Mouse (Mus musculus) gastrocnemius, adult 2 months (tissue): Measurements from ENCODE around the gene Acss2. TPM values are rescaled to one million over a fixed set of nuclear protein-coding genes. Genes with fewer than 3 reads are reported as not detected.

Experiments
- DNase-seq: peaks from one replicate; pipeline ENCODE4 v3.0.0; 2022
- H3K27ac ChIP-seq: fragments of 200-600 bp; 2 replicates; pipeline ENCODE4 v1.8.1; 2022; ENCODE audit warnings: mild to moderate bottlenecking
- H3K4me3 ChIP-seq: fragments of 200-600 bp; 2 replicates; pipeline ENCODE4 v1.8.1; 2022; ENCODE audit warnings: mild to moderate bottlenecking, moderate library complexity
- CTCF ChIP-seq: fragments of 200-600 bp; IDR thresholded peaks from 2 replicates; pipeline ENCODE4 v1.8.1; 2022; ENCODE audit warnings: antibody characterized with exemption, mild to moderate bottlenecking, moderate library complexity
- intact Hi-C: fragments of 180-260 bp; cut with DNase I; formaldehyde crosslinking; loops from one replicate; pipeline ENCODE4 v1.15.1; 2025
- long read RNA-seq, 2 experiments: library from polyadenylated mRNA; stranded (forward); transcript quantifications; one replicate each; pipeline ENCODE4 v2.0.0; 2021
- total RNA-seq, 2 experiments: library from RNA; stranded (reverse); gene quantifications; 2 replicates each; pipeline ENCODE4 v1.2.3; 2021

Acss2 gene
- 10 to 100 TPM; 29.7 to 53.7 TPM for total RNA-seq
- long read RNA-seq, experiment 1, transcript Acss2-203 (19 exons, 2,145 nt): major isoform, 78 of 100 reads
- long read RNA-seq, experiment 1, partial matches to known transcripts: 7 of 100 reads
- long read RNA-seq, experiment 1, other reads (novel, unspliced or antisense): 13 of 100 reads
- long read RNA-seq, experiment 2, transcript Acss2-203 (19 exons, 2,145 nt): major isoform, 65 of 83 reads
- long read RNA-seq, experiment 2, partial matches to known transcripts: 6 of 83 reads
- long read RNA-seq, experiment 2, other reads (novel, unspliced or antisense): 10 of 83 reads

- intact Hi-C loops: loop anchor here (2.0 kb wide), 1 partner anchor 17 kb away; no protein-coding TSS in a partner anchor
- H3K27ac ChIP-seq: peak within 1 kb of the TSS; percentile 97
Measured at GRCm38 (mm10) chr2:155517455-155518423, at the start of gene Acss2, which contains the start of gene Ggt7. Gene Acss2, plus strand, starts transcription at chr2:155517948. Gene Ggt7, minus strand, starts transcription at chr2:155518237.

GRCm38 (mm10) chr2:155472671-155473569 is 44.8 kb upstream of the Acss2 start:
- intact Hi-C loops: no loop called here
- peak; percentile 74 for DNase-seq
- H3K4me3 ChIP-seq: peak overlapping the region; percentile 93
- no peak for TF ChIP-seq CTCF
- peak overlapping the region; percentile 89 for H3K27ac ChIP-seq

More at GRCm38 (mm10) chr2:155517455-155518423, at the start of gene Acss2, which contains the start of gene Ggt7:
- H3K4me3 ChIP-seq: peak within 1 kb of the TSS; percentile 86
- TF ChIP-seq CTCF: peak; percentile 93
- DNase-seq: peak; percentile 100

GRCm38 (mm10) chr2:155473570-155474088 is 44.1 kb upstream of the Acss2 start, which contains the start of gene Ncoa6:
Gene Ncoa6, minus strand, starts transcription at chr2:155473894.
- intact Hi-C loops: no loop called here
- peak; percentile 84 for DNase-seq
- Histone ChIP-seq H3K4me3 (peak within 1 kb of the TSS; percentile 93), H3K27ac (peak within 1 kb of the TSS; percentile 89)
- TF ChIP-seq CTCF: no peak; the same call in 1 of the 2 replicates

GRCm38 (mm10) chr2:155482021-155482420 is 35.7 kb upstream of the Acss2 start:
- DNase-seq: peak; percentile 72
- Histone ChIP-seq H3K4me3 (no peak overlapping the region), H3K27ac (no peak overlapping the region)
- TF ChIP-seq CTCF: peak; percentile 76
- intact Hi-C loops: no loop called here

GRCm38 (mm10) chr2:155490998-155491397 is 26.8 kb upstream of the Acss2 start:
- Histone ChIP-seq H3K4me3 (no peak overlapping the region), H3K27ac (no peak overlapping the region)
- DNase-seq: no peak
- no peak for TF ChIP-seq CTCF
- intact Hi-C loops: no loop called here

- intact Hi-C loops: no loop called here
- DNase-seq: no peak
- Histone ChIP-seq H3K4me3 (no peak overlapping the region), H3K27ac (no peak overlapping the region)
- no peak for TF ChIP-seq CTCF
Measured at GRCm38 (mm10) chr2:155502596-155502995, 15.2 kb upstream of the Acss2 start.

GRCm38 (mm10) chr2:155504440-155505355 is 13.1 kb upstream of the Acss2 start:
- DNase-seq: peak; percentile 58
- Histone ChIP-seq H3K27ac (no peak overlapping the region), H3K4me3 (no peak overlapping the region)
- intact Hi-C loops: no loop called here
- TF ChIP-seq CTCF: no peak

GRCm38 (mm10) chr2:155505811-155506210 is 11.9 kb upstream of the Acss2 start:
- intact Hi-C loops: no loop called here
- H3K27ac ChIP-seq: no peak overlapping the region
- DNase-seq: no peak
- no peak overlapping the region for H3K4me3 ChIP-seq
- no peak for TF ChIP-seq CTCF

GRCm38 (mm10) chr2:155507721-155508470 is 9.9 kb upstream of the Acss2 start:
- intact Hi-C loops: no loop called here
- TF ChIP-seq CTCF: no peak
- DNase-seq: no peak
- Histone ChIP-seq H3K4me3 (no peak overlapping the region), H3K27ac (no peak overlapping the region)

GRCm38 (mm10) chr2:155512479-155512878 is 5.3 kb upstream of the Acss2 start:
- H3K4me3 ChIP-seq: no peak overlapping the region
- H3K27ac ChIP-seq: no peak overlapping the region
- peak; percentile 70 for DNase-seq
- peak; percentile 78 for TF ChIP-seq CTCF
- intact Hi-C loops: no loop called here
